Mouse (Mus musculus) MEL (cell line): ENCODE measurements around the gene Tmem184b. TPM values are rescaled to one million over a fixed set of nuclear protein-coding genes. Genes with fewer than 3 reads are reported as not detected.

ENCODE experiments used
- DNase-seq: peaks from one replicate; pipeline ENCODE4 v3.0.0; 2011; ENCODE audit warnings: low read depth, low spot score
- H3K27ac ChIP-seq: 2 replicates; pipeline ENCODE4 v1.5.1; 2012; ENCODE audit warnings: low read depth, mild to moderate bottlenecking, control low read depth, low read length, moderate library complexity; ENCODE audit not compliant: control insufficient read depth
- H3K27me3 ChIP-seq, 2 experiments: fragments of 150-350 bp in 1 of 2; sonication (generic) in 1 of 2; 2 replicates each; pipeline ENCODE4 v1.6.1; 2012; ENCODE audit warnings: low read length in 2 of 2, mild to moderate bottlenecking in 2 of 2, improper control_type of control experiment in 1 of 2, moderate library complexity in 1 of 2; ENCODE audit not compliant: insufficient read depth in 2 of 2, control insufficient read depth in 1 of 2
- H3K36me3 ChIP-seq, 2 experiments: 2 replicates each; pipeline ENCODE4 v1.6.1; 2012 to 2014; ENCODE audit warnings: low read length in 2 of 2, improper control_type of control experiment in 1 of 2, inconsistent platforms in 1 of 2, mild to moderate bottlenecking in 1 of 2; ENCODE audit not compliant: insufficient read depth in 2 of 2, control insufficient read depth in 1 of 2
- H3K4me1 ChIP-seq, 2 experiments: fragments of 150-350 bp in 1 of 2; sonication (generic) in 1 of 2; 2 replicates each; pipeline ENCODE4 v1.6.1; 2012; ENCODE audit warnings: low read length in 2 of 2, improper control_type of control experiment in 1 of 2, mild to moderate bottlenecking in 1 of 2; ENCODE audit not compliant: insufficient read depth in 2 of 2, control insufficient read depth in 1 of 2
- H3K4me3 ChIP-seq, 2 experiments: fragments of 150-350 bp in 1 of 2; sonication (generic) in 1 of 2; 2 replicates each; pipeline ENCODE4 v1.5.1; 2012; ENCODE audit warnings: low read depth in 2 of 2, low read length in 2 of 2, mild to moderate bottlenecking in 2 of 2, moderate library complexity in 2 of 2, control low read depth in 1 of 2, improper control_type of control experiment in 1 of 2; ENCODE audit not compliant: control insufficient read depth in 1 of 2, insufficient read depth in 1 of 2
- H3K79me2 ChIP-seq: 2 replicates; pipeline ENCODE4 v1.6.1; 2012; ENCODE audit warnings: mild to moderate bottlenecking, low read length, moderate library complexity; ENCODE audit not compliant: control insufficient read depth, poor library complexity, insufficient read depth
- H3K9ac ChIP-seq: 2 replicates; pipeline ENCODE4 v1.6.1; 2012; ENCODE audit warnings: low read depth, mild to moderate bottlenecking, control low read depth, low read length, moderate library complexity; ENCODE audit not compliant: control insufficient read depth, poor library complexity, severe bottlenecking
- H3K9me3 ChIP-seq: fragments of 150-350 bp; sonication (generic); replicated peaks from 2 replicates; pipeline ENCODE4 v1.6.1; 2012; ENCODE audit warnings: mild to moderate bottlenecking, low read length, improper control_type of control experiment, moderate library complexity; ENCODE audit not compliant: insufficient read depth
- BHLHE40 ChIP-seq: IDR thresholded peaks from 2 replicates; pipeline ENCODE4 v1.6.1; 2012; ENCODE audit warnings: low read depth, mild to moderate bottlenecking, inconsistent platforms, low read length, improper control_type of control experiment, borderline replicate concordance
- CHD1 ChIP-seq: IDR thresholded peaks from 2 replicates; pipeline ENCODE4 v1.6.1; 2012; ENCODE audit warnings: low read depth, mild to moderate bottlenecking, inconsistent platforms, low read length, improper control_type of control experiment
- CHD2 ChIP-seq: IDR thresholded peaks from 2 replicates; pipeline ENCODE4 v1.6.1; 2011; ENCODE audit warnings: low read length, improper control_type of control experiment
- E2F4 ChIP-seq: IDR thresholded peaks from 2 replicates; pipeline ENCODE4 v1.6.1; 2011; ENCODE audit warnings: low read depth, low read length, improper control_type of control experiment, borderline replicate concordance
- EP300 ChIP-seq, 2 experiments: IDR thresholded peaks; 2 replicates each; pipeline ENCODE4 v1.6.1; 2011; ENCODE audit warnings: improper control_type of control experiment in 2 of 2, low read length in 2 of 2, low read depth in 1 of 2, mild to moderate bottlenecking in 1 of 2
- ETS1 ChIP-seq: IDR thresholded peaks from 2 replicates; pipeline ENCODE4 v1.6.1; 2012; ENCODE audit warnings: low read depth, mild to moderate bottlenecking, inconsistent platforms, low read length, improper control_type of control experiment, moderate library complexity
- GABPA ChIP-seq: IDR thresholded peaks from 2 replicates; pipeline ENCODE4 v1.6.1; 2012; ENCODE audit warnings: low read depth, mild to moderate bottlenecking, inconsistent platforms, low read length, improper control_type of control experiment, moderate library complexity
- HCFC1 ChIP-seq: IDR thresholded peaks from 2 replicates; pipeline ENCODE4 v1.6.1; 2012; ENCODE audit warnings: low read depth, mild to moderate bottlenecking, inconsistent platforms, low read length, improper control_type of control experiment, moderate library complexity
- KAT2A ChIP-seq: conservative IDR thresholded peaks from 2 replicates; pipeline ENCODE4 v1.6.1; 2012; ENCODE audit warnings: low read depth, low read length, improper control_type of control experiment, inconsistent platforms
- MAFK ChIP-seq: IDR thresholded peaks from 2 replicates; pipeline ENCODE4 v1.6.1; 2011; ENCODE audit warnings: low read depth, mild to moderate bottlenecking, low read length, improper control_type of control experiment, borderline replicate concordance
- MXI1 ChIP-seq: IDR thresholded peaks from 2 replicates; pipeline ENCODE4 v1.6.1; 2011; ENCODE audit warnings: mild to moderate bottlenecking, low read depth, low read length, improper control_type of control experiment
- MYB ChIP-seq: IDR thresholded peaks from 2 replicates; pipeline ENCODE4 v1.6.1; 2011; ENCODE audit warnings: mild to moderate bottlenecking, low read depth, low read length, improper control_type of control experiment
- NRF1 ChIP-seq: IDR thresholded peaks from 2 replicates; pipeline ENCODE4 v1.6.1; 2014; ENCODE audit warnings: low read depth, mild to moderate bottlenecking, inconsistent platforms, low read length, improper control_type of control experiment, moderate library complexity; ENCODE audit not compliant: poor library complexity, insufficient read depth, severe bottlenecking
- POLR2A ChIP-seq, 2 experiments: IDR thresholded peaks; 2 replicates each; pipeline ENCODE4 v1.6.1; 2011 to 2012; ENCODE audit warnings: low read length in 2 of 2, mild to moderate bottlenecking in 2 of 2, control low read depth in 1 of 2, improper control_type of control experiment in 1 of 2, low read depth in 1 of 2, moderate library complexity in 1 of 2; ENCODE audit not compliant: control insufficient read depth in 1 of 2, insufficient read depth in 1 of 2, poor library complexity in 1 of 2
- POLR2AphosphoS5 ChIP-seq: IDR thresholded peaks from 2 replicates; pipeline ENCODE4 v1.6.1; 2012; ENCODE audit warnings: low read depth, borderline replicate concordance, mild to moderate bottlenecking, inconsistent platforms, low read length, moderate library complexity, mixed read lengths
- RCOR1 ChIP-seq: IDR thresholded peaks from 2 replicates; pipeline ENCODE4 v1.6.1; 2012; ENCODE audit warnings: low read depth, mild to moderate bottlenecking, inconsistent platforms, low read length, improper control_type of control experiment
- USF1 ChIP-seq: IDR thresholded peaks from 2 replicates; pipeline ENCODE4 v1.6.1; 2014; ENCODE audit warnings: low read depth, mild to moderate bottlenecking, inconsistent platforms, low read length, improper control_type of control experiment, moderate library complexity
- USF2 ChIP-seq, 2 experiments: IDR thresholded peaks; 2 replicates each; pipeline ENCODE4 v1.6.1; 2011 to 2012; ENCODE audit warnings: improper control_type of control experiment in 2 of 2, low read length in 2 of 2, borderline replicate concordance in 1 of 2, inconsistent platforms in 1 of 2, low read depth in 1 of 2, mild to moderate bottlenecking in 1 of 2; ENCODE audit not compliant: insufficient read depth in 1 of 2
- polyA plus RNA-seq, 2 experiments: library from polyadenylated mRNA; stranded (reverse) in 1 of 2; unstranded in 1 of 2; fragments of >175 nt in 1 of 2; fragments of >200 nt in 1 of 2; gene quantifications; 2 replicates each; pipeline versions ENCODE4 v1.2.1 to v1.2.4; 2012; ENCODE audit warnings: low replicate concordance in 2 of 2, low read depth in 1 of 2; ENCODE audit not compliant: insufficient read length in 2 of 2, insufficient read depth in 1 of 2, missing spikeins in 1 of 2
- total RNA-seq: library from RNA; depleted of rRNA; stranded (reverse); fragments of 300-350 nt; gene quantifications from 2 replicates; pipeline ENCODE4 v1.2.3, GENCODE M21; 2012

Gene Tmem184b
- total and polyA plus RNA-seq, 3 experiments: 7.5 to 28.4 TPM; not detected in 1

DNA sequence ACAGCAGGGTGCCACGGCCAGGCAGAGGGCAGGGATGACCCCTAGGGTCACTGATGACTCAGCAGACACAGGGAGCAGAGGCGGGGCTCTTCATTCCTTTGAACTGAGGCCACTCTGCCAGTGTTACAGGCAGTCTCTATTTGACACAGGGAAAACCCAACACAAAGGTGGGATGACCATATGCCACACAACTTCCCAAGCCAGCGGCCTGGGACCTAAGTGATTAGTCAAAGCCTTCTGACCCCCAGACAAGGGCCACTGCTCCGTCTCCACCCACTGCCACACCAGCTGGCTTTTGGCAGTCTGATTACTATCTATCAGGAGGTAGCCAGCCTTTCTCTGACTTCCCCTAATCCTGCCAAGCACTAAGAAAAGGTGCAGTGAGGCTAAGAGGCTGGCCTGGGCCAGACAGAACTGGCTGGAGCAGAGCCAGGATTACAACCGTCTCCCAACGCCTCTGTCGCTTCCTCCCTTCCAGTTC, 31.9 kb upstream of the Tmem184b start (continued):
- TF ChIP-seq HCFC1 (0 out of 2 replicates have a peak, but pooled peaks have one; percentile 33), ETS1 (peak; percentile 96), CHD1 (no peak), MXI1 (peak; percentile 31; the same call in 1 of the 2 replicates), POLR2A (IDR thresholded peaks at IDR 0.05; ENCODE audit: control insufficient read depth in 1 of 2, insufficient read depth in 1 of 2, low read depth in 1 of 2, low read length in 2 of 2, poor library complexity in 1 of 2) (peak in 1 of 2 experiments; percentile 17; a peak in 1 of 4 replicates), USF2 (IDR thresholded peaks at IDR 0.05; ENCODE audit: borderline replicate concordance in 1 of 2, insufficient read depth in 1 of 2, low read depth in 1 of 2, low read length in 2 of 2) (no peak), POLR2AphosphoS5 (no peak), EP300 (IDR thresholded peaks at IDR 0.05; ENCODE audit: low read depth in 1 of 2, low read length in 2 of 2) (peak; percentile 82 to 91)

GRCm38 (mm10) chr15:79432892-79433291, 29.5 kb upstream of the Tmem184b start:
- H3K27ac ChIP-seq: no peak overlapping the region
- H3K36me3 ChIP-seq: peaks cover 0 to 33% of the 10 kb centered on the region in 2 experiments; a peak in 3 of 4 replicates
- H3K9me3 ChIP-seq: no peaks in the 10 kb centered on the region
- H3K27me3 ChIP-seq: no peaks in the 10 kb centered on the region
- DNase-seq: no peak
- H3K4me1 ChIP-seq: peaks cover 17 to 41% of the 10 kb centered on the region in 2 experiments
- TF ChIP-seq USF1 (0 out of 2 replicates have a peak, but pooled peaks have one; percentile 23), RCOR1 (no peak), NRF1 (no peak)
- H3K4me3 ChIP-seq: no peak overlapping the region
- no peak overlapping the region for H3K9ac ChIP-seq
- H3K79me2 ChIP-seq: no peaks in the 10 kb centered on the region; the same call in 1 of the 2 replicates

DNA sequence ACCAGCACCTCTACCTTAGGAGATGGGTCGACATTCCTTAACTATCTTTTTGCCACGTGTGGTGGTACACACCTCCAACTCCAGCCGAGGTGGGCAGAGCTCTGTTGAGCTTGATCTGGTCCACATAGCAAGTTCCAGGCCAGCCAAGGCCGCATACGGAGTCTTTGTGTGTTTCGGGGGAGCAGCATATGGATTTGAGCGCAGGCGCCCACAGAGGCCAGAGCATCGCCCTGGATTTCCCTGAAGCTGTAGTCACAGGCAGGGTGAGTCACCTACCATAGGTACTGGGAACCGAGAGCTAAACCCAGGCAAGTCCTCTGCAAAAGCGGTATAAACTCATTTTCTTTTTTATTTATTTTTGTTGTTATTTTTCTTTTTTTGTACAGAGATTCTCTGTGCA, 29.0 kb upstream of the Tmem184b start:
- Histone ChIP-seq H3K27me3 (no peaks in the 10 kb centered on the region), H3K79me2 (no peaks in the 10 kb centered on the region; the same call in 1 of the 2 replicates), H3K4me3 (no peak overlapping the region), H3K9ac (no peak overlapping the region), H3K4me1 (peaks cover 17 to 43% of the 10 kb centered on the region in 2 experiments), H3K9me3 (no peaks in the 10 kb centered on the region), H3K27ac (no peak overlapping the region), H3K36me3 (peaks cover 0 to 35% of the 10 kb centered on the region in 2 experiments; a peak in 3 of 4 replicates)
- no peak for TF ChIP-seq MYB
- TF ChIP-seq MAFK: no peak
- no peak for TF ChIP-seq POLR2AphosphoS5
- no peak for TF ChIP-seq CHD2
- no peak for TF ChIP-seq GABPA
- TF ChIP-seq POLR2A (IDR thresholded peaks at IDR 0.05; ENCODE audit: control insufficient read depth in 1 of 2, insufficient read depth in 1 of 2, low read depth in 1 of 2, low read length in 2 of 2, poor library complexity in 1 of 2): no peak
- no peak for TF ChIP-seq KAT2A
- TF ChIP-seq BHLHE40: no peak
- no peak for TF ChIP-seq E2F4
- no peak for TF ChIP-seq CHD1
- TF ChIP-seq EP300 (IDR thresholded peaks at IDR 0.05; ENCODE audit: low read depth in 1 of 2, low read length in 2 of 2): no peak
- no peak for DNase-seq
